Mouse (Mus musculus) CD4-positive, CD25-positive, alpha-beta regulatory T cell (primary cell): Measurements from ENCODE around the gene Bcl2. TPM values are rescaled to one million over a fixed set of nuclear protein-coding genes. Genes with fewer than 3 reads are reported as not detected.

ENCODE experiments used
- polyA plus RNA-seq: library from polyadenylated mRNA; unstranded; fragments of 100-300 nt; shearing (Covaris generic); gene quantifications from one replicate; pipeline ENCODE4 v1.2.1, GENCODE M21; 2017

The Bcl2 gene
- polyA plus RNA-seq = 290 TPM

DNA sequence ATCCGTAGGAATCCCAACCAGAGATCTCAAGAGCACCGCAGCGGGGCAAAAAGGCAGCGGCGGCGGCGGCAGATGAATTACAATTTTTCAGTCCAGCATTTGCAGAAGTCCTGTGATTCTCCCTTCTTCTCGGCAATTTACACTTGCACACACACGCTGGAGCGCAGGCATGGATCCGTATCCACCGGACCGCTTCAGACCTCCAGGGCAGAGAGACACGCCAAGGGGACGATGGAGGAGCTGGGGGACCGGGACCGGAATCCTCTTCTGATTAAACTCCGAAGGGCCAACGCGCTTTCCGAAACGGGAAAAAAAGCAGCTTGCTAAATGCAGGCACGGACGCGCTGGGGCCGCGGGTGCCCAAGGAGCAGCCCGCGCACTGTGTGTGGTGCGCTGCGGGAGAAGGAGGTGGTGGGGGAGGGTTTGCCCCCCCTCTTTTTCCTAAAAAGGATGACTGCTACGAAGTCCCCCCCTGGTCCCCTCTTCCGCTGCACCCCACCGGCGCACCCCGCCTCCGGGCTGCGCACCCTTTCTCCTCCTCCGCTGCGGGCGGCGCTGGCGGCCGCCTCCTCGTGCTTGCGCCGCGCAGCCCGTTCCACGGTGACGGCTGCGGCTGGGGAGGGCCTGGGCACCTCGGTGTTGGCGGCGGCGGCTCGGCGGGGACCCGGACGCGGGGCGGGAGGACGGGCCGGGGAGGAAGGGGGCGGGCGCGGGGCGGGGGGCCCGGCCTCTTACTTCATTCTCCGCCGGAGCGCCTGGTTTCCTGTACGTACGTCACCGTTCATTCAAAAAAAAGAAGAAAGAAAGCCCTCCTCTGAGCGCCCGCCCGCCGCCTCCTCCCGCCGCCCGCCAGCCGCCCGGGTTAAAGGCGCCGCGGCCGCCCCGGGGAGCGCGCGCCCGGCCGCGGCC, at the start of gene Bcl2:
Gene Bcl2, minus strand, starts transcription at position 654 of the 909 bp plus-strand sequence.

GRCm38 (mm10) chr1:106759572-106760435, 45.7 kb upstream of the Bcl2 start, which contains the start of gene Kdsr:
TSS of gene Kdsr (minus strand) at chr1:106759727.

Other genes with a start within 250 kb of the Bcl2 start
- gene Kdsr, start 45.5 kb upstream of the Bcl2 start, polyA plus RNA-seq = 21.4 TPM
- gene Vps4b, start 82.5 kb upstream of the Bcl2 start, polyA plus RNA-seq = 117 TPM
- not detected for gene Serpinb5, start 146.9 kb upstream of the Bcl2 start, polyA plus RNA-seq
- 0.14 TPM for gene Serpinb12, start 220.2 kb upstream of the Bcl2 start, polyA plus RNA-seq